Mouse (Mus musculus): ENCODE data around the gene Krtap7-1. TPM values are rescaled to one million over a fixed set of nuclear protein-coding genes. Genes with fewer than 3 reads are reported as not detected.

Krtap7-1 gene
- not detected for polyA plus RNA-seq (2017; shearing (Covaris generic))

DNA sequence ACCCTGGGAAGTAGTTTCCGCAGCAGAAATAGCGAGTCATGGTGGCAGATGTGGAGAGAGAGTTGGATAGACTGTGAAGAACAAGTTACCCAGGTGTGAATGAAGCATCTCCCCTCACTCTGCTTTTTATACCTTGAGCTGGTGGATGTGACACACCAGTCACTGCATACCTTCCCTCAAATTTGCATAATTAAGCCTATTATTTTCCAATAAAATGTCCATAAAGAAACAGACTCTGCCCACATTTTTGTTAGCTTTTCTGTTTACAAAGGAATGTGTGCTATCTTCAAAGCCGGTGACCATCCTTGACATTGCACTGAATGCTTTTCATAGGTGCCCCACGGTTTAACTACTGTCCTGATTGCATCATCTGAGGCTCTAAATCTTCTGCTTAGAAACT, at the start of gene Krtap7-1:
Gene Krtap7-1, minus strand, starts transcription at position 101 of the 400 bp plus-strand sequence.

GRCm38 (mm10) chr16:89487852-89488251, 20.3 kb downstream of the Krtap7-1 start, which contains the start of gene Krtap8-1:
Gene Krtap8-1 (minus strand): TSS chr16:89487952.

Other genes starting within 250 kb of the Krtap7-1 start
- under 1 TPM in 1 of 2 experiments, not detected in 1; 0.45 TPM for gene Krtap21-1, start 104.5 kb downstream of the Krtap7-1 start, polyA plus RNA-seq (2017; shearing (Covaris generic))
- not detected for gene Krtap6-2, start 88.2 kb downstream of the Krtap7-1 start, polyA plus RNA-seq (2017; shearing (Covaris generic))
- not detected for gene Krtap8-1, start 20.4 kb downstream of the Krtap7-1 start, polyA plus RNA-seq (2017; shearing (Covaris generic))
- gene Krtap11-1, start 62.9 kb upstream of the Krtap7-1 start, polyA plus RNA-seq (2017; shearing (Covaris generic)): not detected